16 mouse cellular contexts compared by ENCODE assay signal in genomic region chr13:78640340-78640739, GRCm38 (mm10).
A peak's percentile ranks its signal among the peaks of the same experiment; 100 is the strongest.
DNase-seq lines count a peak whose midpoint lies in the region; ATAC-seq and TF ChIP-seq lines count a peak whose summit lies in the region.
"Had no signal": no experiment of that assay in that cellular context is flagged by ENCODE, and none has a peak within 500 bp of the region (broad histone marks: within the 10 kb centered on the region; RNA-seq: fewer than 3 reads in every experiment).

No protein-coding gene starts in this region.

- POLR2A ChIA-PET in Patski (lab: Charles Lee) = no interaction called here

- WGBS in limb, embryonic 10.5 days = 93% methylated on average over 1 of the region's 1 CpGs

- no peak overlapping the region for H3K27ac ChIP-seq in left cerebral cortex, adult 2 months
- H3K27ac ChIP-seq in limb, embryonic 10.5 days = no peak overlapping the region
- H3K27ac ChIP-seq: forebrain, embryonic 15.5 days; limb, embryonic 13.5 days had no signal

- H3K4me3 ChIP-seq in left cerebral cortex, adult 2 months = no peak overlapping the region
- H3K4me3 ChIP-seq in limb, embryonic 10.5 days = no peak overlapping the region
- H3K4me3 ChIP-seq: erythroblast, embryonic 14.5 days; forebrain, embryonic 15.5 days; limb, embryonic 13.5 days had no signal

- TF ChIP-seq CTCF in left cerebral cortex, adult 2 months (IDR thresholded peaks at IDR 0.05) = peak; percentile 20
- peak; percentile 39 for TF ChIP-seq CTCF in Patski (IDR thresholded peaks at IDR 0.05)

- peaks cover 5% of the 10 kb centered on the region for H3K27me3 ChIP-seq in Patski
- no peaks in the 10 kb centered on the region for H3K27me3 ChIP-seq in limb, embryonic 10.5 days (ENCODE audit: low read depth, poor library complexity, severe bottlenecking)
- H3K27me3 ChIP-seq: forebrain, embryonic 15.5 days; limb, embryonic 13.5 days had no signal

- H3K9me3 ChIP-seq in limb, embryonic 10.5 days (replicated peaks) = no peaks in the 10 kb centered on the region
- H3K9me3 ChIP-seq: forebrain, embryonic 15.5 days; limb, embryonic 13.5 days had no signal

- intact Hi-C loops in left cerebral cortex, adult 2 months (cut with DNase I) = no loop called here

- no peak for DNase-seq in left cerebral cortex, adult 2 months (ENCODE audit: extremely low spot score in 1 of 2, low spot score in 2 of 2)
- no peak for DNase-seq in left cerebral cortex, adult 8-10 months (ENCODE audit: low spot score in 2 of 2)
- peak; percentile 13 for DNase-seq in 3T3-L1 (ENCODE audit: low read depth, low spot score)
- DNase-seq in A20 (ENCODE audit: low read depth, low spot score) = peak; percentile 7
- DNase-seq in Patski (ENCODE audit: low read depth, low spot score) = no peak
- DNase-seq in limb, embryonic 10.5 days (ENCODE audit: low spot score) = no peak
- no peak for DNase-seq in urinary bladder, postnatal 36 days (ENCODE audit: low spot score in 2 of 2)
- DNase-seq: adrenal gland, postnatal 10 days; cerebellum, adult 11-12 months; heart, adult 18-20 months; lung, adult 18-20 months; midbrain, embryonic 14.5 days; thymus, postnatal 14 days had no signal

- peaks cover 7% of the 10 kb centered on the region for H3K4me1 ChIP-seq in limb, embryonic 10.5 days
- H3K4me1 ChIP-seq: limb, embryonic 13.5 days had no signal

- CTCF ChIA-PET in Patski (lab: Charles Lee) = interaction anchor here (0.7 kb wide), 1 partner anchor 11 kb away, joined by 3 read pairs; no protein-coding TSS in a partner anchor

- no peaks in the 10 kb centered on the region for H3K36me3 ChIP-seq in limb, embryonic 10.5 days
- H3K36me3 ChIP-seq: forebrain, embryonic 15.5 days; limb, embryonic 13.5 days had no signal

- in situ Hi-C loops in Patski (cut with MboI; ENCODE audit: low pct_unique_long_range_greater_than_20kb) = no loop called here

- ATAC-seq in Patski = no peak
- ATAC-seq: forebrain, embryonic 15.5 days had no signal

Comparison
In these comparisons a context has a peak if more than half of its experiments do, and no peak if none do; other contexts are left out.
1. DNase-seq: peak in 3T3-L1 (single experiment) and A20 (single experiment); none in left cerebral cortex, adult 2 months (0 of 2), left cerebral cortex, adult 8-10 months (0 of 2), Patski (single experiment), limb, embryonic 10.5 days (single experiment) and urinary bladder, postnatal 36 days (0 of 2).